Mouse (Mus musculus): ENCODE results near the gene Aprt. TPM values are rescaled to one million over a fixed set of nuclear protein-coding genes. Genes with fewer than 3 reads are reported as not detected.

Gene Aprt
- polyA plus RNA-seq, 1 experiment: 261 TPM

DNA sequence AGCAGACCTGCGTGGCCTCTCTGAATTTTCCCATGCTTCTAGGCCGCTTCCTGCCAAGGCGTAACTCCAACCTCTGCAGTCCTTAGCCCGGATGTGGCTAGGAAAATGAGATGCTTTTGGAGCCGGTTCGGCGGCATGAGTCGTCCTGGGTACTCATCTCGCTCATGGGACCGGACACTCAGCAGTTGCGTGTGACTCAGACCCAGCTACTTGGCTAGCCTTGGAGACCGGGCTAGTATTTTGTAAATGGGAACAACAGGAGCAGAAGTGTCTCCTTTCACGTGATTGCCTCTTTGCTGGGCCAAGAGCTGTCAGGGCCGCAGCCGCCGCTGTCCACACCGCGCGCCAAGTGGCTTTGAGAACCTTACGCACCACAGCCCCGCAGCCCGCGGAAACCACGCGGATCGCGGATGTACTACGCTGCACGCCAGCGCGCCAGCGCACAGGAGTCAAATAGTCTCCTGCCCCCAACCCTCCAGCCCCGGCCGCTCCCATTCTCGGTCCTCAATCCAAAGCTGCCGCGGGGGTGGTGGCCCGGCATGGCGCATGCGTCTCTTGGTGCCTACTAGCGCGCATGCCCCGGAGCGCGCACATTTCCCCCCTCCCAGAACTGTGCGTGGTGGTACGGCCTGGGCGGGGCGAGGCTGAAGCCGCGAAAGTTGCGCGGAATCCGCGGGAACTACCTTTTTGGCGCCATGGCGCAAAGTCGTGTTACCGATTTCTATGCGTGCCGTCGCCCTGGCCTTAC is 9.2 kb downstream of the Aprt start, which contains the start of gene Cdt1:
Gene Cdt1, plus strand, starts transcription at position 655 of the 748 bp plus-strand sequence.
- H3ac ChIP-seq (ENCODE audit: control insufficient read depth, insufficient read length): peak within 1 kb of the TSS; percentile 74
- H3K79me2 ChIP-seq (ENCODE audit: control insufficient read depth, insufficient read depth): peaks cover 18% of the 10 kb centered on the region

DNA sequence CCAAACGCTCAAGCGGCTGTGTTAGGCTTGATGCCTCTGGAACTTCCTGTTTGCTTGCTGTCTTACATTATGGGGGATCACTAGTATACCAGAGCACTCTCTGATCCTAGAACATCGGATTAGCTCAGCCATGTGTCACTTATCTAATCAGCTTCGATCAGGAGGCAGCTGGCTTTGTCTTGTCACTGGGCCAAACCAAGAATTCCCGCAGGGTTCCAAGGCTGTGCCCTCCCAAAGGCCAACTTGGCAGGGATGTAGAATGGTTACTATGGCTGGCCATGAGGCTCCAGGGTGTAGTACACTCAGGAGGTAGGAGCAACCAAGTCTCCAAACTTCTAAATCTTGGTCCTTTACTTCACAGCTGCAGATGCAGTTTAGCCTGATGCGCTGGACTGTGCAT is 9.9 kb downstream of the Aprt start:
- Histone ChIP-seq H3ac (ENCODE audit: control insufficient read depth, insufficient read length) (peak overlapping the region; percentile 74), H3K36me3 (ENCODE audit: control insufficient read depth, insufficient read depth) (peaks cover 4% of the 10 kb centered on the region), H3K4me3 (peak overlapping the region; percentile 48), H3K79me2 (ENCODE audit: control insufficient read depth, insufficient read depth) (peaks cover 18% of the 10 kb centered on the region), H3K27me3 (ENCODE audit: control insufficient read depth, insufficient read depth, insufficient read length) (no peaks in the 10 kb centered on the region), H3K4me2 (ENCODE audit: low read depth) (peak overlapping the region; percentile 90)
- TF ChIP-seq USF1 (IDR thresholded peaks at IDR 0.05; ENCODE audit: low read depth) (no peak), MAX (IDR thresholded peaks at IDR 0.05; ENCODE audit: low read depth) (no peak), MYOG (IDR thresholded peaks at IDR 0.05; ENCODE audit: control insufficient read depth in 1 of 3, insufficient read depth in 1 of 3, insufficient read length in 2 of 3, low read depth in 2 of 3) (peak in 1 of 3 experiments; percentile 22), MYOD1 (IDR thresholded peaks at IDR 0.05; ENCODE audit: control insufficient read depth in 1 of 3, insufficient read length in 2 of 3, low read depth in 2 of 3) (peak in 1 of 3 experiments; percentile 47)

More for the DNA sequence above, 9.2 kb downstream of the Aprt start, which contains the start of gene Cdt1:
- no peak for TF ChIP-seq MAX (IDR thresholded peaks at IDR 0.05; ENCODE audit: low read depth)
- TF ChIP-seq POLR2A (IDR thresholded peaks at IDR 0.05; ENCODE audit: insufficient read length, low read depth): peak; percentile 77
- peak; percentile 81 for TF ChIP-seq E2F4 (IDR thresholded peaks at IDR 0.05; ENCODE audit: insufficient read depth)
- no peak for TF ChIP-seq TCF12 (IDR thresholded peaks at IDR 0.05; ENCODE audit: insufficient read depth, poor library complexity, severe bottlenecking)
- TF ChIP-seq REST (IDR thresholded peaks at IDR 0.05; ENCODE audit: insufficient read depth, insufficient read length): no peak
- TF ChIP-seq USF1 (IDR thresholded peaks at IDR 0.05; ENCODE audit: low read depth): no peak
- peak in 1 of 3 experiments; percentile 30 for TF ChIP-seq MYOG (IDR thresholded peaks at IDR 0.05; ENCODE audit: control insufficient read depth in 1 of 3, insufficient read depth in 1 of 3, insufficient read length in 2 of 3, low read depth in 2 of 3)
- TF ChIP-seq POLR2AphosphoS2 (IDR thresholded peaks at IDR 0.05; ENCODE audit: insufficient read length, low read depth): peak; percentile 83
- no peak for TF ChIP-seq TCF3 (IDR thresholded peaks at IDR 0.05; ENCODE audit: insufficient read length, low read depth)
- TF ChIP-seq CEBPB (IDR thresholded peaks at IDR 0.05; ENCODE audit: insufficient read depth, poor library complexity, severe bottlenecking): no peak
- TF ChIP-seq MYOD1 (IDR thresholded peaks at IDR 0.05; ENCODE audit: control insufficient read depth in 1 of 3, insufficient read length in 2 of 3, low read depth in 2 of 3): peak in 1 of 3 experiments; percentile 2
- TF ChIP-seq SRF (IDR thresholded peaks at IDR 0.05; ENCODE audit: control insufficient read depth, insufficient read length, low read depth): no peak
- no peaks in the 10 kb centered on the region for H3K27me3 ChIP-seq (ENCODE audit: control insufficient read depth, insufficient read depth, insufficient read length)
- peaks cover 4% of the 10 kb centered on the region for H3K36me3 ChIP-seq (ENCODE audit: control insufficient read depth, insufficient read depth)
- peak within 1 kb of the TSS; percentile 48 for H3K4me3 ChIP-seq
- peak within 1 kb of the TSS; percentile 90 for H3K4me2 ChIP-seq (ENCODE audit: low read depth)

DNA sequence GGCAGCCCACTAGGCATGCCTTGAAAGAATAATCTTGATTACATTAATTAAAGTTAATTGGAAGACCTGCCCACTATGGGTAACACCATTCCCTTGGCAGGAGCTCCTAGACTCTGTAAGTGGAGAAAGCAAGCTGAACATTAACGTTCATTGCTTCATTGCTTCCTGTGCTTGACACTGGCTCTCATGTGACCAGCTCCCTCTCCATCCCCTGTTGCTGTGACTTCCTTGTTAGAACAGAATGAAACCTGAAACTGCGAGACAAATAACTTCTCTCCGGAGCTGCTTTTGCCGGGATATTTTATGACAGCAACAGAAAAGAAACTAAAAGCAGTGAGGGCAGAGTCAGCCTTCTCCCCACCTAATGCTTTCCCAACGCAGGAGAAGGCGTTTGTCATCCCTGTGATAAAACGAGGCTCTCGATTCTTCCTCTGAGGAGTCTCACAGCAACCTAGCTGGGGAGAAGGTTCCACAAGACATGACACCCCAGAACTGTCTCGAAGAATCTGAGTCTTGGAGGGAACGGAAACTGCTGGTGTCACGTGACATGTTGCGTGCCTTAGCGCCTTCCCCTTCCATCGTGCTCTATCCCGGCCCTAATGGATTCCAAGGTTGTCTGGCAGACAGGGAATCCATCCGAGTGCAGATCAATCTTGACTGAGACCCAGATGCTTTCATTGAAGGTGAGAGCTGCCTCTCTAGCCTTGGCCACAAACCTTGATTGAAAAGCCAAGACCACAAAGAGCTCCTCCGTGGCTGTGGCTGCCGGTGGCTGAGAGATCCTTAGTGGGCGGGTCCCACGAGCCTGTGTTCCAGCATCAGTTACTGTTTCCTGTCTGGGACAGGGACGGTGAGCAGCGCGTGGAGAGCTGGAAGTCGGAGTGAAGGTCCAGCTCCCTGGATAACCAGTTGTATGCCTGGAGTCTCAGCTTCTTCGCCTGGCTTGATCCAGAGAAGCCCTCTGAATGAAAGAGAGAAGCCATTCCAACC is 12.1 kb downstream of the Aprt start:
- Histone ChIP-seq H3K4me2 (ENCODE audit: low read depth) (no peak overlapping the region), H3K36me3 (ENCODE audit: control insufficient read depth, insufficient read depth) (peaks cover under 1% of the 10 kb centered on the region), H3ac (ENCODE audit: control insufficient read depth, insufficient read length) (no peak overlapping the region), H3K27me3 (ENCODE audit: control insufficient read depth, insufficient read depth, insufficient read length) (no peaks in the 10 kb centered on the region), H3K4me3 (no peak overlapping the region), H3K79me2 (ENCODE audit: control insufficient read depth, insufficient read depth) (peaks cover 12% of the 10 kb centered on the region)
- no peak for TF ChIP-seq REST (IDR thresholded peaks at IDR 0.05; ENCODE audit: insufficient read depth, insufficient read length)
- TF ChIP-seq USF1 (IDR thresholded peaks at IDR 0.05; ENCODE audit: low read depth): no peak
- TF ChIP-seq TCF12 (IDR thresholded peaks at IDR 0.05; ENCODE audit: insufficient read depth, poor library complexity, severe bottlenecking): no peak
- TF ChIP-seq E2F4 (IDR thresholded peaks at IDR 0.05; ENCODE audit: insufficient read depth): no peak
- no peak for TF ChIP-seq TCF3 (IDR thresholded peaks at IDR 0.05; ENCODE audit: insufficient read length, low read depth)
- no peak for TF ChIP-seq SRF (IDR thresholded peaks at IDR 0.05; ENCODE audit: control insufficient read depth, insufficient read length, low read depth)
- TF ChIP-seq MAX (IDR thresholded peaks at IDR 0.05; ENCODE audit: low read depth): no peak
- TF ChIP-seq MYOG (IDR thresholded peaks at IDR 0.05; ENCODE audit: control insufficient read depth in 1 of 3, insufficient read depth in 1 of 3, insufficient read length in 2 of 3, low read depth in 2 of 3): no peak
- TF ChIP-seq MYOD1 (IDR thresholded peaks at IDR 0.05; ENCODE audit: control insufficient read depth in 1 of 3, insufficient read length in 2 of 3, low read depth in 2 of 3): no peak
- TF ChIP-seq POLR2A (IDR thresholded peaks at IDR 0.05; ENCODE audit: insufficient read length, low read depth): no peak
- no peak for TF ChIP-seq CEBPB (IDR thresholded peaks at IDR 0.05; ENCODE audit: insufficient read depth, poor library complexity, severe bottlenecking)

DNA sequence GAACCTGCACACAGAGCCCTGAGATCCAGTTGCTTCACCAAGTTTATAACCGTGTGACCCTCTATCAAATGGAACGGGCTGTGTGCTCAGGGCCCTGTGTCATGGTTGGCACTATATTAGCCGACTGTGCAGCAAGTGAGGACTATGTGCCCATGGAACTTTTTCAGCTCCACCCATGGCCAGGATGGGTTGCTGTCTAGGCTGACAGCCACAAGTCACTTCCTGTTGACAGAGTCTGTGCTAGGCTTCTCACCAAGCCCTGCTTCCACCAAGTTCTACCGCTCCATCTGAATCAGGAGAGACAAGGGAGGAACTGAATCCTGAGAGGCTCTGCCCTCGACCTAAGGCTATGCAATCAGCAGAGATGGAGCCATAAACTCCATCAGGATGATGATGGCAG is 15.5 kb downstream of the Aprt start:
- Histone ChIP-seq H3K79me2 (ENCODE audit: control insufficient read depth, insufficient read depth) (no peaks in the 10 kb centered on the region), H3K27me3 (ENCODE audit: control insufficient read depth, insufficient read depth, insufficient read length) (no peaks in the 10 kb centered on the region), H3ac (ENCODE audit: control insufficient read depth, insufficient read length) (no peak overlapping the region), H3K4me2 (ENCODE audit: low read depth) (no peak overlapping the region), H3K4me3 (no peak overlapping the region), H3K36me3 (ENCODE audit: control insufficient read depth, insufficient read depth) (no peaks in the 10 kb centered on the region)
- TF ChIP-seq MYOD1 (IDR thresholded peaks at IDR 0.05; ENCODE audit: control insufficient read depth in 1 of 3, insufficient read length in 2 of 3, low read depth in 2 of 3) (no peak), POLR2A (IDR thresholded peaks at IDR 0.05; ENCODE audit: insufficient read length, low read depth) (no peak)

Measured in myocyte (in vitro differentiated cells).